Mouse (Mus musculus): Measurements from ENCODE around the gene Ffar3. TPM values are rescaled to one million over a fixed set of nuclear protein-coding genes. Genes with fewer than 3 reads are reported as not detected.
A peak's percentile ranks its signal among the peaks of the same experiment; 100 is the strongest.

The Ffar3 gene
- polyA plus RNA-seq (2015; fragmentation: Nextera tagmentation; extraction: Ambion mirVana): 0.22 and 0.88 TPM in 2 replicates

DNA sequence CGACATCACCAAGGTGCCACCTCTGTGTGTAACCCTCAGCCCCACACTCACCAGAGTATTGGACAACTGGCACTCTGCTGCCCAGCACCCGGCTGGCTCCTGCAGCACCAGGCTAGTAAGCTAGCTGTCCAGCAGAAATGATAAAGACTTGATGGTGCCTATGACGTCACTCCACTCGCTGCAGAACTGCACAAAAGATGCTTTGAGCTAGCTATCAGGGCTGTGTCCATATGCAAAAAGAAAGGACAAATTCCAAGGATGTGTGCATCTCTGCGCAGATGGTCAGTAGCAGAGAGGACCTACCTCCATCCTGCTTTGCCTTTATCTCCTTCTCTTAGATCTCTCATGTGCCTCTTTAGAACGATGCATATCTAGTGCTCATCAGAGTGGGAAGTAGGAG is at the start of gene Ffar3:
Gene Ffar3 (minus strand): TSS at position 101 of the 400 bp plus-strand sequence.
- H3K4me1 ChIP-seq: peaks cover 7% of the 10 kb centered on the region; the same call in 1 of the 2 replicates
- ATAC-seq (replicated peaks; ENCODE audit: low FRiP score): no peak
- H3K9ac ChIP-seq: no peak within 1 kb of the TSS
- no peaks in the 10 kb centered on the region for H3K9me3 ChIP-seq (replicated peaks)
- H3K36me3 ChIP-seq: no peaks in the 10 kb centered on the region
- no peak within 1 kb of the TSS for H3K27ac ChIP-seq
- 77% methylated on average over 6 of the region's 6 CpGs for WGBS
- H3K4me2 ChIP-seq: no peak within 1 kb of the TSS
- H3K4me3 ChIP-seq (replicated peaks): no peak within 1 kb of the TSS
- 0 out of 2 replicates have a peak, but pooled peaks cover 5% of the 10 kb centered on the region for H3K27me3 ChIP-seq

DNA sequence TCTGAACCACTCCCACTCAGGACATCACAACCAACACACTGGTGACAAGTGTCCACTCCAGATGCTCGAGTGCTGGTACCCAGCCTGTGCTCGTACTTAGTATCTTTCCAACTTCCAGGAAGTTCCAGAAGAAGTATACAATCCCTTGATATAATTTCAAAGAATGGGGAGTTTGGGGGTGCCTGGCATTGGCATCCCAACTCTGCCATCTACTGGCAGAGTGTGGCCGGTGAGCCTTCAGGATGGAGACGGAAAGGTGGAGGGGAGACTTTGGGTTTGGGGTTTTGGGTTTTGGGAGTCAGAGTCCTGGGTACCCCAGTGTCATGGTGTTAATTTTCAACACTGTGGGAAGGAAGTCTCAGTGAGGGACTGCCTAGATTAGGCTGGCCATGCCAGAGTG is 48.1 kb upstream of the Ffar3 start:
- H3K4me2 ChIP-seq: no peak overlapping the region
- 46% methylated on average over 4 of the region's 4 CpGs for WGBS
- no peaks in the 10 kb centered on the region for H3K9me3 ChIP-seq (replicated peaks)
- no peak overlapping the region for H3K9ac ChIP-seq
- H3K4me1 ChIP-seq: peaks cover 18% of the 10 kb centered on the region
- no peaks in the 10 kb centered on the region for H3K36me3 ChIP-seq
- H3K27ac ChIP-seq: no peak overlapping the region
- H3K4me3 ChIP-seq (replicated peaks): no peak overlapping the region
- H3K27me3 ChIP-seq: peaks cover 7% of the 10 kb centered on the region
- ATAC-seq (replicated peaks; ENCODE audit: low FRiP score): no peak

DNA sequence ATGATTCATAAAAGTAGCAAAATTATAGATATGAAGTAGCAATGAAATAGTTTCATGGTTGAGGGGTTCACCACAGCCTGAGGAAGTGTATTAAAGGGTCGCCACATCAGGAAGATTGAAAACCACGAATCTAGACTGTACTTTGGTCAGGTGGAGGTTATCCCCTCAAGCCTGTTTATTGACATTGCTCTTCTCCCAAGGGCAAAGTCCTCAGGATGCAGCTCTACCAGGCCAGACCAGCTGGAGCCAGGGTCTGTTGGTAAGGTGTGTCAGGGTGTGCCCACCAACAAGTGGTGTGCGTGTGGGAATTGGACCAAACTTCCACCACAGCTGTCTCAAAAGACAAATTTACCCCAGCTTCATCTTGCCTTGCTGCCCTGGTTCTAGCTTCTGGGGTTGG is 39.2 kb upstream of the Ffar3 start:
- H3K4me2 ChIP-seq: no peak overlapping the region
- no peaks in the 10 kb centered on the region for H3K36me3 ChIP-seq
- peaks cover 13% of the 10 kb centered on the region; the same call in 1 of the 2 replicates for H3K4me1 ChIP-seq
- no peak for ATAC-seq (replicated peaks; ENCODE audit: low FRiP score)
- H3K4me3 ChIP-seq (replicated peaks): no peak overlapping the region
- 87% methylated on average over 3 of the region's 3 CpGs for whole genome bisulfite sequencing
- H3K27ac ChIP-seq: no peak overlapping the region
- no peaks in the 10 kb centered on the region for H3K27me3 ChIP-seq
- H3K9ac ChIP-seq: no peak overlapping the region
- no peaks in the 10 kb centered on the region for H3K9me3 ChIP-seq (replicated peaks)

DNA sequence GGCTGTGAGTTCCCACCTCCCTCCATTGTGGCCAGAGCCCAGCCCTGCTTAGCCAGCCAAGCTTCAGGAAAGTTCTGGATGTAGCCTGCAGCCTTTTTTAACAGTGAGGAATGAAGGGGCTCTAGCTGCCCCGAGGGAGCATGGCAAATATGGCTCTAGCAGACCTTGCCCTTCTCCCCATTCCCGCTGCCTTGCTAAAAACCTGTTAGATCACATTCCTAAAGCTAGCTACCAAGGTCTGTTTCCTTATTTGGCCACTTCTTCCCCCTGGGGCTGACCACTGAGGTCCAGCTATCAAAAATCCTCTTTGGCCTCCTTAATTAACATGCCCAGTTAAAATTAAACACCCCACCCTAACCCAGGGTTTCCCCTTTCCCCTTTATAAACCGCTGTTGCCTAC is 36.5 kb upstream of the Ffar3 start:
- Histone ChIP-seq H3K27ac (peak overlapping the region; percentile 75), H3K9ac (no peak overlapping the region), H3K27me3 (no peaks in the 10 kb centered on the region), H3K4me2 (no peak overlapping the region), H3K36me3 (no peaks in the 10 kb centered on the region), H3K9me3 (replicated peaks) (no peaks in the 10 kb centered on the region), H3K4me1 (peaks cover 8% of the 10 kb centered on the region; the same call in 1 of the 2 replicates), H3K4me3 (replicated peaks) (no peak overlapping the region)
- 45% methylated on average over 3 of the region's 3 CpGs for WGBS
- peak; percentile 43; the same call in 1 of the 2 replicates for ATAC-seq (replicated peaks; ENCODE audit: low FRiP score)

DNA sequence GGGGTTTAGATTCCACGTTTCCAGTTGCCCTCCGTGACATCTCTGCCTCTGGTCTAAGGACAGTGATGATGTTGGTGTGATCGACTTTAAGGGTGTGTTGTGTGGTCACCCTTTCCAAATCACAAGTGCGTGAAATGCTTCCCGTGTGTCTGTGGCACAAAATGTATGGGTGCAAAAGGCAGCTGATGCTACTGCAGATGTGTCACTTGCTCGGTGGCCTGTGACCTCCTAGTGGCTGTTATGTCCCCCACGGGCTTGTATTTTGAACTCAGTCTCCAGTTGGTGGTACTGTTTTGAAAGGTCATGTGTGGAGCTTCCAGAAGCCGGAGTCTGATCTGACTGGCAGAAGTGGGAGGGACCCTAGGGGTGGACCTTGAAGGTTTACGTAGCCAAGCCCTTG is 35.8 kb upstream of the Ffar3 start:
- WGBS: 68% methylated on average over 9 of the region's 9 CpGs
- H3K9ac ChIP-seq: no peak overlapping the region
- no peak for ATAC-seq (replicated peaks; ENCODE audit: low FRiP score)
- H3K36me3 ChIP-seq: no peaks in the 10 kb centered on the region
- no peaks in the 10 kb centered on the region for H3K9me3 ChIP-seq (replicated peaks)
- H3K27me3 ChIP-seq: no peaks in the 10 kb centered on the region
- peaks cover 8% of the 10 kb centered on the region; the same call in 1 of the 2 replicates for H3K4me1 ChIP-seq
- H3K4me2 ChIP-seq: no peak overlapping the region
- H3K4me3 ChIP-seq (replicated peaks): no peak overlapping the region
- H3K27ac ChIP-seq: peak overlapping the region; percentile 75; the same call in 1 of the 2 replicates

DNA sequence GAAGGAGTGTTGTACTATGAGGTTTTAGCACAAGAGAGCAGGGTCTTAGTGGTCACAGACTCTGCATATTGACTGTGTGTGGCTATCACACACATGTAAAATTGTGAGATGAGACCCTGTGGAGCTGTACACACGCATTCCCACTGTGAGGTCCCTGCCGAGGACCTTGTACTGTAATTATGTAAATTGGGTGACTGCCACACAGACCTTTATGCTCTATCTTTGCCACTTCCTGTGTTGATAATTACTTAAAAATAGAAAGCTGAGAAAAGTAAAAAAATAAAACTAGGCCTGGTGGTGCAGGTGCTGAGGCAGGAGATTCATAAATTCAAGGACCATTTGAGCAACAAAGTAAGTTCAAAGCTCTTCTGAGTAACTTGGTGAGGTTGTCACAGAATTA is 34.7 kb upstream of the Ffar3 start:
- H3K9me3 ChIP-seq (replicated peaks): no peaks in the 10 kb centered on the region
- no peak overlapping the region for H3K4me3 ChIP-seq (replicated peaks)
- no peaks in the 10 kb centered on the region for H3K27me3 ChIP-seq
- H3K4me2 ChIP-seq: no peak overlapping the region
- no peak overlapping the region for H3K27ac ChIP-seq
- H3K36me3 ChIP-seq: no peaks in the 10 kb centered on the region
- H3K9ac ChIP-seq: no peak overlapping the region
- 63% methylated on average over 2 of the region's 2 CpGs for WGBS
- ATAC-seq (replicated peaks; ENCODE audit: low FRiP score): no peak
- H3K4me1 ChIP-seq: peaks cover 8% of the 10 kb centered on the region; the same call in 1 of the 2 replicates

DNA sequence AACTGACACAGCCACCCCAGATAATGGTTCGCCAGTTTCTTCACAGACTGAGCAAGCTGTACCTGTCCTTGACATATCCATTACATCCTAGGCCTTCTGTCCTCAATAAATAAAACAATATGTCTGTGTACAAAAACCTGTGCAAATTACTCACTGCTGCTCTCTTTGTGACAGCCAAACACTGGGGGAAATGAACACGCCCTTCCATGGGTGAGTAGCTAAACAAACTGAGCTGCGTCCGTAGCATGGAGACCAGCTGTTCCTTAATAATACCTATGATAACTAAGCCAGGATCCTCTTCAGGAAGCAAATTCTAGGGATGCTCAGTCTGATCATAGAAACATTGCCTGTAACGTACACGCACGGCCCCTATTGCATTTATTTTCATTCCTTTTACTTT is 32.8 kb upstream of the Ffar3 start:
- no peaks in the 10 kb centered on the region for H3K9me3 ChIP-seq (replicated peaks)
- 65% methylated on average over 7 of the region's 7 CpGs for WGBS
- H3K4me2 ChIP-seq: no peak overlapping the region
- no peak overlapping the region for H3K4me3 ChIP-seq (replicated peaks)
- no peaks in the 10 kb centered on the region for H3K36me3 ChIP-seq
- H3K27ac ChIP-seq: no peak overlapping the region
- H3K4me1 ChIP-seq: peaks cover 8% of the 10 kb centered on the region; the same call in 1 of the 2 replicates
- no peak overlapping the region for H3K9ac ChIP-seq
- no peaks in the 10 kb centered on the region for H3K27me3 ChIP-seq
- ATAC-seq (replicated peaks; ENCODE audit: low FRiP score): no peak

DNA sequence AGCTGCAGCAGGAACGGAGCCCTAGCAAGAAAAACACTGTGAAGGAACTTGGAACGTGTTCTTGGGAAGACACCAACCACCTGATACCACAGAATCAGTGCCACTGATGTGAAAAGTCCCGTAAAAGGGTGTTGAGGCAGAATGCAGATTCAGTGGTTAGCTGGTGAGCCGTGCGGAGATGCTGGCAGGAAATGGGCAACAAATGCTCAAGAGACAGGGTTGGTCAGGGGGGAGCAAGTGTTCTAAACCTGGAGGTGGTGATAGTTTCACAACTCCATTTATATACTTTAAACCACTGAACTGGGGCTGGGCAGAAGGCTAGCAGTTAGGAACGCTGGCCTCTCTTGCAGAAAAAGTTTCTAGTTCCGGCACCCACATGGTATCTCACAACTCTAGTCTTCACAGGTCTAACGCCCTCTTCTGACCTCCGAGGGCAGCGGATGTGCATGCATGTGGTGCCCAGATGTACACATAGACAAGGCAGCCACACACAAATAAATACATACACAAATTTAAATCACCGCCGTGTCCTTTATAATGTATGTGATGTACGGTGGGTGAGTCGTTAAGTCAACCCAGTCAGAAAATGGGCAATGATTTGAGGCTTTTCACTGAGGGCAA is 31.7 kb upstream of the Ffar3 start:
- 80% methylated on average over 14 of the region's 14 CpGs for WGBS
- H3K27me3 ChIP-seq: no peaks in the 10 kb centered on the region
- no peaks in the 10 kb centered on the region for H3K36me3 ChIP-seq
- no peak for ATAC-seq (replicated peaks; ENCODE audit: low FRiP score)
- no peak overlapping the region for H3K27ac ChIP-seq
- no peaks in the 10 kb centered on the region for H3K9me3 ChIP-seq (replicated peaks)
- H3K4me3 ChIP-seq (replicated peaks): no peak overlapping the region
- no peak overlapping the region for H3K4me2 ChIP-seq
- H3K4me1 ChIP-seq: peaks cover 1% of the 10 kb centered on the region; the same call in 1 of the 2 replicates
- no peak overlapping the region for H3K9ac ChIP-seq

DNA sequence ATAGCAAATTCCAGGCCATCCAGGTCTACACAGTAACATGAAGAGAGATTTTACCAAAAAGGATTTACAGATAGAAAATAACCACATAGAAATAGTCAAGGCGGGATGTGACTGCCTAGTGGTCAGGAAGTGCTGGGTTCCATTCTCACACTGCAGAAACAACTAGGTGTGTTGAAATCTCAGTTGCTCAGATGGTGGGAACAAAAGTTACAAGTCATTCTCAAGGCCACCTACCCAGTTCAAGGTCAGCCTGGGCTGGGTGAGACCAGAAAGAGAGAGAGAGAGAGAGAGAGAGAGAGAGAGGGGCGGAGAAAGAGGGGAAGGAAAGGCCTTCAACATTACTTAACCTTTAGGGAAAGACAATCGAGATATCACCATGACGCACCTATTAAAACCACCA is 30.9 kb upstream of the Ffar3 start:
- H3K9me3 ChIP-seq (replicated peaks): no peaks in the 10 kb centered on the region
- 92% methylated on average over 4 of the region's 4 CpGs for WGBS
- H3K4me3 ChIP-seq (replicated peaks): no peak overlapping the region
- no peak overlapping the region for H3K9ac ChIP-seq
- no peaks in the 10 kb centered on the region for H3K27me3 ChIP-seq
- ATAC-seq (replicated peaks; ENCODE audit: low FRiP score): no peak
- no peaks in the 10 kb centered on the region for H3K36me3 ChIP-seq
- no peak overlapping the region for H3K4me2 ChIP-seq
- H3K4me1 ChIP-seq: no peaks in the 10 kb centered on the region
- H3K27ac ChIP-seq: no peak overlapping the region

DNA sequence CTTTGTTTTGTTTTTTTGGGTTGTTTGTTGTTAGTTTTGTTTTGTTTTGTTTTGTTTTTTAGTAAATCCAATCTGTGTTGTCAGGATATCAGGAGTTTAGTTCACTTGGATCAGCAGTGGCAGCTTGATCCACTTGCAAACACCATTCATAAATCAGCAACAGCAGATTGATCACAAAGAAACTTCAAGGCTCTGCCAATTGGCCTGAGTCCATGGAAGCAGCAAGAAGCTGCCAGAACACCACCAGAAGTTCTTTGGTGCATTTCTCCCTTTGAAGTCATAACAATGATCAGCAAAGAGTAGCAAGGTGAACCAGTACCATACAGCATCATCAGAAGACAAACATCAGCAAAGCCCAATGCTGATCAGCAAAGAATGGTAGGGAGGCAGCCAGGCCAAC is 28.1 kb upstream of the Ffar3 start:
- H3K36me3 ChIP-seq: no peaks in the 10 kb centered on the region
- H3K4me3 ChIP-seq (replicated peaks): no peak overlapping the region
- no peak for ATAC-seq (replicated peaks; ENCODE audit: low FRiP score)

DNA sequence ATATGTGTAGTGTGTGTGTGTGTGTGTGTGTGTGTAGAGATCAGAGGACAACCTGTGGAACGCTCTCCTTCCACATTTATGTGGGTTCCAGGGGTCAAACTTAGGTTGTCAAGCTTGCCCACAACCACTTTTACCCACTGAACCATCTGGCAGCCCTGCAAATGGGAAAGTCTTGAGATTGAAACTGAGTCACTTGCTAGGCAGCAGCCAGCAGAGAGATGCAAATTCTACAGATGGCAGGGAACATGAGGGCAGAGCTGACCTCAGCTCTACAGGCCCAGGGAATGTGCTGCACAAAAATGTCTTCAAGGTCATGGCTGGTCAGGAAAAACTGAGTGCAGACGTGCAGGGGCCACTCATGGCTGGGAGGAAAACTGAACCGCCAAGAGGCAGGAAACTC is 25.4 kb upstream of the Ffar3 start:
- Histone ChIP-seq H3K4me1 (no peaks in the 10 kb centered on the region), H3K36me3 (no peaks in the 10 kb centered on the region), H3K27ac (no peak overlapping the region), H3K9me3 (replicated peaks) (no peaks in the 10 kb centered on the region), H3K4me3 (replicated peaks) (no peak overlapping the region), H3K27me3 (no peaks in the 10 kb centered on the region), H3K9ac (no peak overlapping the region), H3K4me2 (no peak overlapping the region)
- WGBS: 75% methylated on average over 3 of the region's 3 CpGs
- ATAC-seq (replicated peaks; ENCODE audit: low FRiP score): no peak

More for the DNA sequence above, 28.1 kb upstream of the Ffar3 start:
- H3K27ac ChIP-seq: no peak overlapping the region
- no peak overlapping the region for H3K4me2 ChIP-seq
- no peaks in the 10 kb centered on the region for H3K9me3 ChIP-seq (replicated peaks)
- no peaks in the 10 kb centered on the region for H3K4me1 ChIP-seq
- H3K9ac ChIP-seq: no peak overlapping the region
- H3K27me3 ChIP-seq: no peaks in the 10 kb centered on the region

DNA sequence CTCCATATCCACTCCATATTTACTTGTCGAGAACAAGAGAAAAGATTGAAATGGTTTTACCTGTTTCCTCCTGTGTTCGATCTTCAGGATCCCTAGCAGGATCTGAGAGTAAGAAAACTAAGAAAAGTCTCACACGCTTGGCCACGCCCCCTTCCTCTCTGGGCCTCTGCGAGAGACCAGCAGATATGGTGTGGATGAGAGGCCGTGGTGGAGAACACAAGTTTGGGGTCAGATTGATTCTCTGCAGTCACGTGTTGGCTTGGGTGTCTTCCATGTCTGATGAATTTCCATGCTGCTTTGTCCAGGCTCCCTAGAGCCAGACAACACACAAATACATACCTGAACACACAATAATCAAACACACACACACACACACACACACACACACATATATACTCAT is 24.2 kb upstream of the Ffar3 start, which contains the start of gene Cd22:
Gene Cd22 (minus strand): TSS at position 167 of the 400 bp plus-strand sequence.
- no peaks in the 10 kb centered on the region for H3K9me3 ChIP-seq (replicated peaks)
- no peaks in the 10 kb centered on the region for H3K27me3 ChIP-seq
- H3K4me2 ChIP-seq: no peak within 1 kb of the TSS
- H3K9ac ChIP-seq: no peak within 1 kb of the TSS
- no peak within 1 kb of the TSS for H3K27ac ChIP-seq
- no peak for ATAC-seq (replicated peaks; ENCODE audit: low FRiP score)
- H3K4me1 ChIP-seq: no peaks in the 10 kb centered on the region
- H3K4me3 ChIP-seq (replicated peaks): no peak within 1 kb of the TSS
- WGBS: 61% methylated on average over 7 of the region's 7 CpGs
- no peaks in the 10 kb centered on the region for H3K36me3 ChIP-seq

DNA sequence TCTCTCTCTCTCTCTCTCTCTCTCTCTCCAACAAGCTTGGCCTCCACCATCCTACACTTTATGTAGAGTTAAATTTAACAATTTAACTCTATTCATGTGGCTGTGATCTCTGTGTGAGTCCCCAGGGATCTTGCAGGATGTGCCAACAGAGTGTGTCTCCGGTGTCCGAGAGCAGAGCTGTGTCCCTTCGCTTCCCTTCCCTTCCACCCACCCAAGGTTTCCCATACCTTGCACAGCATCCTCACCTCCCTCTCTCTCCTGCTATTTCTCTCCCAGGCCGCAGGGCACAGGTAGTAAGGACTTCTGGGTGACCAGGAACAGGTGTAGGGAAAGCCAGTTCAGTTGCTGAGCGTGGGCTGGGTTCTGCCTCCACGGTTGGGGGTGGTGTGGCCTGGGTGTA is 23.0 kb upstream of the Ffar3 start:
- H3K9me3 ChIP-seq (replicated peaks): no peaks in the 10 kb centered on the region
- H3K36me3 ChIP-seq: no peaks in the 10 kb centered on the region
- no peak overlapping the region for H3K9ac ChIP-seq
- H3K4me3 ChIP-seq (replicated peaks): no peak overlapping the region
- no peaks in the 10 kb centered on the region for H3K4me1 ChIP-seq
- no peaks in the 10 kb centered on the region for H3K27me3 ChIP-seq
- no peak overlapping the region for H3K4me2 ChIP-seq
- WGBS: 82% methylated on average over 6 of the region's 6 CpGs
- ATAC-seq (replicated peaks; ENCODE audit: low FRiP score): no peak
- H3K27ac ChIP-seq: no peak overlapping the region

Data from kidney, embryonic 15.5 days (tissue).